Mouse (Mus musculus): Measurements from ENCODE around the gene Foxp1. TPM values are rescaled to one million over a fixed set of nuclear protein-coding genes. Genes with fewer than 3 reads are reported as not detected.
A peak's percentile ranks its signal among the peaks of the same experiment; 100 is the strongest.

Foxp1 gene
- polyA plus RNA-seq (2016; fragmentation: Nextera tagmentation; extraction: Ambion mirVana), result 91.7 and 96.6 TPM in 2 replicates

- Histone ChIP-seq H3K27ac (replicated peaks) (peak within 1 kb of the TSS; percentile 99), H3K36me3 (no peaks in the 10 kb centered on the region), H3K4me3 (peak within 1 kb of the TSS; percentile 80), H3K9me3 (peaks cover 6% of the 10 kb centered on the region; the same call in 1 of the 2 replicates), H3K9ac (replicated peaks) (peak within 1 kb of the TSS; percentile 91), H3K27me3 (no peaks in the 10 kb centered on the region), H3K4me1 (peaks cover 26% of the 10 kb centered on the region), H3K4me2 (replicated peaks) (peak within 1 kb of the TSS; percentile 92)
- under 1% methylated on average over 72 of the region's 72 CpGs for WGBS
- ATAC-seq (ENCODE audit: low FRiP score, low read depth), result peak; percentile 63
These were observed at the start of gene Foxp1 for GRCm38 (mm10) chr6:99522359-99523108. Gene Foxp1 (minus strand): TSS chr6:99522721.

GRCm38 (mm10) chr6:99572071-99572470 lies 49.5 kb upstream of the Foxp1 start:
- no peak for ATAC-seq (ENCODE audit: low FRiP score, low read depth)
- Histone ChIP-seq H3K4me2 (replicated peaks) (no peak overlapping the region), H3K27ac (replicated peaks) (no peak overlapping the region), H3K36me3 (no peaks in the 10 kb centered on the region), H3K9me3 (no peaks in the 10 kb centered on the region), H3K27me3 (no peaks in the 10 kb centered on the region), H3K9ac (replicated peaks) (no peak overlapping the region), H3K4me3 (no peak overlapping the region), H3K4me1 (no peaks in the 10 kb centered on the region)
- WGBS, result 75% methylated on average over 5 of the region's 5 CpGs

- Histone ChIP-seq H3K27me3 (no peaks in the 10 kb centered on the region), H3K4me1 (no peaks in the 10 kb centered on the region), H3K4me2 (replicated peaks) (no peak overlapping the region), H3K36me3 (no peaks in the 10 kb centered on the region), H3K9me3 (no peaks in the 10 kb centered on the region), H3K27ac (replicated peaks) (no peak overlapping the region), H3K4me3 (no peak overlapping the region), H3K9ac (replicated peaks) (no peak overlapping the region)
- WGBS, result 76% methylated on average over 8 of the region's 8 CpGs
- ATAC-seq (ENCODE audit: low FRiP score, low read depth), result no peak
These were observed 44.4 kb upstream of the Foxp1 start for GRCm38 (mm10) chr6:99566921-99567320.

GRCm38 (mm10) chr6:99564766-99565165 lies 42.2 kb upstream of the Foxp1 start:
- Histone ChIP-seq H3K4me1 (no peaks in the 10 kb centered on the region), H3K9ac (replicated peaks) (no peak overlapping the region), H3K9me3 (no peaks in the 10 kb centered on the region), H3K27ac (replicated peaks) (no peak overlapping the region), H3K4me3 (no peak overlapping the region), H3K36me3 (no peaks in the 10 kb centered on the region), H3K27me3 (no peaks in the 10 kb centered on the region), H3K4me2 (replicated peaks) (no peak overlapping the region)
- ATAC-seq (ENCODE audit: low FRiP score, low read depth), result no peak
- WGBS, result 74% methylated on average over 3 of the region's 3 CpGs

- ATAC-seq (ENCODE audit: low FRiP score, low read depth), result no peak
- Histone ChIP-seq H3K4me2 (replicated peaks) (no peak overlapping the region), H3K27me3 (no peaks in the 10 kb centered on the region), H3K27ac (replicated peaks) (no peak overlapping the region), H3K9ac (replicated peaks) (no peak overlapping the region), H3K4me1 (no peaks in the 10 kb centered on the region), H3K36me3 (no peaks in the 10 kb centered on the region), H3K9me3 (no peaks in the 10 kb centered on the region), H3K4me3 (no peak overlapping the region)
- WGBS, result 87% methylated on average over 5 of the region's 5 CpGs
These were observed 34.4 kb upstream of the Foxp1 start for GRCm38 (mm10) chr6:99556950-99557349.

- H3K9me3 ChIP-seq, result no peaks in the 10 kb centered on the region
- no peak overlapping the region for H3K27ac ChIP-seq (replicated peaks)
- ATAC-seq (ENCODE audit: low FRiP score, low read depth), result no peak
- H3K4me3 ChIP-seq, result no peak overlapping the region
- H3K4me2 ChIP-seq (replicated peaks), result no peak overlapping the region
- 84% methylated on average over 1 of the region's 1 CpGs for WGBS
- no peaks in the 10 kb centered on the region for H3K27me3 ChIP-seq
- H3K4me1 ChIP-seq, result no peaks in the 10 kb centered on the region
- no peak overlapping the region for H3K9ac ChIP-seq (replicated peaks)
- H3K36me3 ChIP-seq, result no peaks in the 10 kb centered on the region
These were observed 30.3 kb upstream of the Foxp1 start for GRCm38 (mm10) chr6:99552816-99553215.

GRCm38 (mm10) chr6:99546416-99546815 lies 23.9 kb upstream of the Foxp1 start:
- Histone ChIP-seq H3K4me2 (replicated peaks) (no peak overlapping the region), H3K9me3 (no peaks in the 10 kb centered on the region), H3K27me3 (no peaks in the 10 kb centered on the region), H3K36me3 (no peaks in the 10 kb centered on the region), H3K27ac (replicated peaks) (no peak overlapping the region), H3K4me3 (no peak overlapping the region), H3K9ac (replicated peaks) (no peak overlapping the region), H3K4me1 (no peaks in the 10 kb centered on the region)
- ATAC-seq (ENCODE audit: low FRiP score, low read depth), result no peak
- WGBS, result 95% methylated on average over 2 of the region's 2 CpGs

- Histone ChIP-seq H3K4me2 (replicated peaks) (no peak overlapping the region), H3K4me1 (no peaks in the 10 kb centered on the region)
- WGBS, result 72% methylated on average over 6 of the region's 6 CpGs
These were observed 22.9 kb upstream of the Foxp1 start for GRCm38 (mm10) chr6:99545437-99545836.

GRCm38 (mm10) chr6:99541105-99541504 lies 18.6 kb upstream of the Foxp1 start:
- Histone ChIP-seq H3K4me3 (no peak overlapping the region), H3K9ac (replicated peaks) (no peak overlapping the region), H3K4me1 (no peaks in the 10 kb centered on the region), H3K36me3 (no peaks in the 10 kb centered on the region), H3K27ac (replicated peaks) (no peak overlapping the region), H3K4me2 (replicated peaks) (no peak overlapping the region), H3K9me3 (no peaks in the 10 kb centered on the region), H3K27me3 (no peaks in the 10 kb centered on the region)
- WGBS, result 51% methylated on average over 3 of the region's 3 CpGs
- ATAC-seq (ENCODE audit: low FRiP score, low read depth), result no peak

More at GRCm38 (mm10) chr6:99545437-99545836, 22.9 kb upstream of the Foxp1 start:
- no peak overlapping the region for H3K4me3 ChIP-seq
- no peak overlapping the region for H3K9ac ChIP-seq (replicated peaks)
- no peaks in the 10 kb centered on the region for H3K9me3 ChIP-seq
- H3K36me3 ChIP-seq, result no peaks in the 10 kb centered on the region
- ATAC-seq (ENCODE audit: low FRiP score, low read depth), result no peak
- no peaks in the 10 kb centered on the region for H3K27me3 ChIP-seq
- no peak overlapping the region for H3K27ac ChIP-seq (replicated peaks)

- no peaks in the 10 kb centered on the region for H3K27me3 ChIP-seq
- WGBS, result 80% methylated on average over 6 of the region's 6 CpGs
- H3K4me3 ChIP-seq, result no peak overlapping the region
- no peaks in the 10 kb centered on the region for H3K9me3 ChIP-seq
- no peak for ATAC-seq (ENCODE audit: low FRiP score, low read depth)
- H3K27ac ChIP-seq (replicated peaks), result no peak overlapping the region
- H3K9ac ChIP-seq (replicated peaks), result no peak overlapping the region
- no peaks in the 10 kb centered on the region for H3K36me3 ChIP-seq
- H3K4me1 ChIP-seq, result no peaks in the 10 kb centered on the region
- no peak overlapping the region for H3K4me2 ChIP-seq (replicated peaks)
These were observed 18.1 kb upstream of the Foxp1 start for GRCm38 (mm10) chr6:99540653-99541052.

- no peaks in the 10 kb centered on the region for H3K36me3 ChIP-seq
- WGBS, result 86% methylated on average over 5 of the region's 5 CpGs
These were observed 17.6 kb upstream of the Foxp1 start for GRCm38 (mm10) chr6:99540146-99540545.

GRCm38 (mm10) chr6:99538194-99538941 lies 15.8 kb upstream of the Foxp1 start:
- no peaks in the 10 kb centered on the region for H3K36me3 ChIP-seq
- no peaks in the 10 kb centered on the region for H3K4me1 ChIP-seq
- no peak overlapping the region for H3K4me3 ChIP-seq
- no peak overlapping the region for H3K9ac ChIP-seq (replicated peaks)
- H3K4me2 ChIP-seq (replicated peaks), result no peak overlapping the region
- WGBS, result 83% methylated on average over 17 of the region's 17 CpGs
- no peak for ATAC-seq (ENCODE audit: low FRiP score, low read depth)
- no peaks in the 10 kb centered on the region for H3K9me3 ChIP-seq
- H3K27me3 ChIP-seq, result no peaks in the 10 kb centered on the region
- H3K27ac ChIP-seq (replicated peaks), result no peak overlapping the region

More at GRCm38 (mm10) chr6:99540146-99540545, 17.6 kb upstream of the Foxp1 start:
- Histone ChIP-seq H3K27ac (replicated peaks) (no peak overlapping the region), H3K9me3 (no peaks in the 10 kb centered on the region), H3K4me1 (no peaks in the 10 kb centered on the region), H3K27me3 (no peaks in the 10 kb centered on the region), H3K4me3 (no peak overlapping the region), H3K9ac (replicated peaks) (no peak overlapping the region), H3K4me2 (replicated peaks) (no peak overlapping the region)
- ATAC-seq (ENCODE audit: low FRiP score, low read depth), result no peak
